Mouse (Mus musculus) heart, embryonic 16.5 days (tissue): ENCODE data around the gene Ice1. TPM values are rescaled to one million over a fixed set of nuclear protein-coding genes. Genes with fewer than 3 reads are reported as not detected.

ENCODE experiments used
- ATAC-seq: fragments of 200-750 bp; cut with Nextera tagmentation; replicated peaks from 2 replicates; pipeline ENCODE4 v1.8.0; 2017; ENCODE audit warnings: moderate number of reproducible peaks; ENCODE audit not compliant: insufficient read depth, low FRiP score; ENCODE audit errors: extremely low read depth
- H3K27ac ChIP-seq: fragments of 300-500 bp; sonication (generic); 2 replicates; pipeline ENCODE4 v1.5.1; 2014; ENCODE audit warnings: mild to moderate bottlenecking, low read length, control low read depth, moderate library complexity
- H3K27me3 ChIP-seq: fragments of 300-500 bp; sonication (generic); 2 replicates; pipeline ENCODE4 v1.6.1; 2014; ENCODE audit warnings: low read length, mixed read lengths; ENCODE audit not compliant: control insufficient read depth, insufficient read depth
- H3K36me3 ChIP-seq: fragments of 300-500 bp; sonication (generic); 2 replicates; pipeline ENCODE4 v1.6.1; 2014; ENCODE audit not compliant: control insufficient read depth, insufficient read depth
- H3K4me1 ChIP-seq: fragments of 300-500 bp; sonication (generic); 2 replicates; pipeline ENCODE4 v1.6.1; 2014; ENCODE audit warnings: low read length, mixed read lengths; ENCODE audit not compliant: control insufficient read depth, insufficient read depth
- H3K4me2 ChIP-seq: fragments of 300-500 bp; sonication (generic); 2 replicates; pipeline ENCODE4 v1.6.1; 2014; ENCODE audit warnings: low read depth, mild to moderate bottlenecking, control low read depth, low read length
- H3K4me3 ChIP-seq: fragments of 300-500 bp; sonication (generic); 2 replicates; pipeline ENCODE4 v1.5.1; 2014; ENCODE audit warnings: mild to moderate bottlenecking, control low read depth, low read length
- H3K9ac ChIP-seq: fragments of 300-500 bp; sonication (generic); 2 replicates; pipeline ENCODE4 v1.6.1; 2014; ENCODE audit warnings: low read length, control low read depth
- H3K9me3 ChIP-seq: fragments of 300-500 bp; sonication (generic); replicated peaks from 2 replicates; pipeline ENCODE4 v1.6.1; 2016; ENCODE audit warnings: low read length; ENCODE audit not compliant: control insufficient read depth
- WGBS: fragments of 180-500 bp; shearing (Covaris S2); extraction: QIAGEN DNeasy Blood & Tissue Kit; methylation state at CpG from one replicate; pipeline ENCODE4 v1.1.7; 2014; 5-methylcytosine and 5-hydroxymethylcytosine counted together
- polyA plus RNA-seq: library from polyadenylated mRNA; unstranded; fragments of >200 nt; fragmentation: Nextera tagmentation; extraction: Ambion mirVana; gene quantifications from 2 replicates; pipeline ENCODE4 v1.2.1, GENCODE M21; 2015

Ice1 gene
- polyA plus RNA-seq, 1 experiment from 2014 or later: 11.5 TPM

GRCm38 (mm10) chr13:70567889-70568288 lies 69.5 kb downstream of the Ice1 start:
- no peak overlapping the region for H3K27ac ChIP-seq
- H3K4me2 ChIP-seq: no peak overlapping the region
- no peak for ATAC-seq
- H3K27me3 ChIP-seq: no peaks in the 10 kb centered on the region
- no peaks in the 10 kb centered on the region for H3K9me3 ChIP-seq
- H3K36me3 ChIP-seq: no peaks in the 10 kb centered on the region
- H3K4me3 ChIP-seq: no peak overlapping the region
- WGBS: 61% methylated on average over 2 of the region's 2 CpGs
- no peaks in the 10 kb centered on the region for H3K4me1 ChIP-seq
- no peak overlapping the region for H3K9ac ChIP-seq

- H3K9ac ChIP-seq: no peak overlapping the region
- WGBS: 72% methylated on average over 5 of the region's 5 CpGs
- ATAC-seq: no peak
- no peaks in the 10 kb centered on the region for H3K9me3 ChIP-seq
- H3K4me3 ChIP-seq: no peak overlapping the region
- H3K36me3 ChIP-seq: no peaks in the 10 kb centered on the region
- no peak overlapping the region for H3K4me2 ChIP-seq
- H3K27me3 ChIP-seq: no peaks in the 10 kb centered on the region
- H3K4me1 ChIP-seq: no peaks in the 10 kb centered on the region
- no peak overlapping the region for H3K27ac ChIP-seq
Observed at GRCm38 (mm10) chr13:70553456-70553855, 84.0 kb downstream of the Ice1 start.

DNA sequence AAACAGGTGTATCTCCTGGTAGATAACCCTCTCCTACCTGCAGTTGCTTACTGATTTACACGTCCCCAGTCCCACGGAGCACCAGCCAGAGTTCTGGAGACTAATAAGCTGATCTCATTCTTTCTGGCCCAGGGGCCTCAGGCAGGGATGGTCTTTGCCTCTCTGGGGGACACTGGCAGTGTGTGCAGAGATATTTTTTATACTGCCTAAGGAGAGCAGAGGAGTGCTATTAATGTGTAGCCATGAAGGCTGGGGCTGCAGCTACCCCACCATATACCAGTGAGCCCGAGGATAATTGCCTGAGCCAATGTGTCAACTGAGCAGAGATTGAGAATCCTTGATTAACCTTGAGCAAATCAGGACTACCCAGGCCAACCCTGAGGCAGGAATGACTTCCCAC lies 90.0 kb downstream of the Ice1 start:
- H3K9ac ChIP-seq: no peak overlapping the region
- 32% methylated on average over 3 of the region's 3 CpGs for WGBS
- H3K27ac ChIP-seq: no peak overlapping the region
- H3K4me2 ChIP-seq: no peak overlapping the region
- H3K9me3 ChIP-seq: no peaks in the 10 kb centered on the region
- no peaks in the 10 kb centered on the region for H3K4me1 ChIP-seq
- ATAC-seq: no peak
- no peaks in the 10 kb centered on the region for H3K27me3 ChIP-seq
- no peak overlapping the region for H3K4me3 ChIP-seq
- no peaks in the 10 kb centered on the region for H3K36me3 ChIP-seq

GRCm38 (mm10) chr13:70545261-70545660 lies 92.2 kb downstream of the Ice1 start:
- no peaks in the 10 kb centered on the region for H3K9me3 ChIP-seq
- WGBS: 9% methylated on average over 1 of the region's 1 CpGs
- no peak overlapping the region for H3K9ac ChIP-seq
- H3K27me3 ChIP-seq: no peaks in the 10 kb centered on the region
- no peaks in the 10 kb centered on the region for H3K4me1 ChIP-seq
- H3K4me2 ChIP-seq: no peak overlapping the region
- no peak for ATAC-seq
- H3K36me3 ChIP-seq: no peaks in the 10 kb centered on the region
- H3K27ac ChIP-seq: no peak overlapping the region
- no peak overlapping the region for H3K4me3 ChIP-seq

GRCm38 (mm10) chr13:70539842-70540241 lies 97.6 kb downstream of the Ice1 start:
- 79% methylated on average over 1 of the region's 1 CpGs for WGBS
- no peaks in the 10 kb centered on the region for H3K4me1 ChIP-seq
- H3K36me3 ChIP-seq: no peaks in the 10 kb centered on the region
- no peak overlapping the region for H3K4me3 ChIP-seq
- no peak overlapping the region for H3K4me2 ChIP-seq
- no peaks in the 10 kb centered on the region for H3K9me3 ChIP-seq
- H3K9ac ChIP-seq: no peak overlapping the region
- no peak overlapping the region for H3K27ac ChIP-seq
- H3K27me3 ChIP-seq: no peaks in the 10 kb centered on the region
- no peak for ATAC-seq

DNA sequence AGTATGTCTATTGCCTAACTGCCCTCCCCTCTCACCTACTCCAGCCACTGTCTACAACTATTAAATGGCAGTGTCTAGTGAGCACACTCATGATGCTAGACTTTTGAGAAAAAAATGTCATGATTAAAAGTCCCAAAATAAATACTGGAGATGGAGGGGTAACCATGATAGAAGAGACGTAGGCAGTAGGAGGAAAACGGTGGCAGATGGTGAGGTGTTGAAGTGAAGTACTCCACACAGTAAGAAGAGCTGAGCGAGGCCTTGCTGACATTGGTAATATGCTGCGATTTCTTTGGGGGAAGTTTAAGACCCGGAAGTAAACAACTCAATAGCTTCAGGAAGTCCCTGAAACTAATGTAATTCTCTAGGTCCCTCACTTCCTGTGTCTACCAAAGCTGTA lies 104.0 kb downstream of the Ice1 start:
- no peak for ATAC-seq
- H3K4me1 ChIP-seq: no peaks in the 10 kb centered on the region
- no peak overlapping the region for H3K9ac ChIP-seq
- H3K4me2 ChIP-seq: no peak overlapping the region
- no peak overlapping the region for H3K27ac ChIP-seq
- H3K36me3 ChIP-seq: no peaks in the 10 kb centered on the region
- no peak overlapping the region for H3K4me3 ChIP-seq
- no peaks in the 10 kb centered on the region for H3K9me3 ChIP-seq
- WGBS: 86% methylated on average over 5 of the region's 5 CpGs
- H3K27me3 ChIP-seq: no peaks in the 10 kb centered on the region

DNA sequence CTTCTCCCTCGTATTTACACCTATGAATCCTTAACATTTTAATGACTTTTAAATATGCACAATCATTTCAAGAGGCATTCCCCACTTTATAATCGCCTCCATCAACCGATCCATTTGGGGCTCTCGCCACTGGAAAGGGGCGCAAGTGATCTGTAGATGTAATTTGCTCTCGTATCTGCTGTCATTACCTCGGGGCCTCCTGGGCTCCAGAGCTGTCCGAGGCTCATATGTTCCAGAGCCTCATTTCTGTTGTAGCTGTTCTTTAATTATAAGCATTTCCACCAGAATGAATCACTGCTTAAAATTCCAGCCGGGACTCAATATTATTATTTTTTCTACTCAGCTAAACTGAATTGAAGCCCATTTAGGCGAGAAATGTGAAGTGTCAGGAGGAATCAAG lies 104.7 kb downstream of the Ice1 start:
- no peak overlapping the region for H3K27ac ChIP-seq
- no peak overlapping the region for H3K4me3 ChIP-seq
- WGBS: 83% methylated on average over 10 of the region's 10 CpGs
- H3K4me2 ChIP-seq: no peak overlapping the region
- ATAC-seq: no peak
- H3K9me3 ChIP-seq: no peaks in the 10 kb centered on the region
- H3K4me1 ChIP-seq: no peaks in the 10 kb centered on the region
- H3K9ac ChIP-seq: no peak overlapping the region
- no peaks in the 10 kb centered on the region for H3K27me3 ChIP-seq
- H3K36me3 ChIP-seq: no peaks in the 10 kb centered on the region

- Histone ChIP-seq H3K9me3 (no peaks in the 10 kb centered on the region), H3K9ac (no peak overlapping the region), H3K4me3 (no peak overlapping the region), H3K4me1 (no peaks in the 10 kb centered on the region), H3K27ac (no peak overlapping the region), H3K4me2 (no peak overlapping the region), H3K36me3 (no peaks in the 10 kb centered on the region), H3K27me3 (no peaks in the 10 kb centered on the region)
- 65% methylated on average over 2 of the region's 2 CpGs for WGBS
- no peak for ATAC-seq
Observed at GRCm38 (mm10) chr13:70517651-70518050, 119.8 kb downstream of the Ice1 start.

DNA sequence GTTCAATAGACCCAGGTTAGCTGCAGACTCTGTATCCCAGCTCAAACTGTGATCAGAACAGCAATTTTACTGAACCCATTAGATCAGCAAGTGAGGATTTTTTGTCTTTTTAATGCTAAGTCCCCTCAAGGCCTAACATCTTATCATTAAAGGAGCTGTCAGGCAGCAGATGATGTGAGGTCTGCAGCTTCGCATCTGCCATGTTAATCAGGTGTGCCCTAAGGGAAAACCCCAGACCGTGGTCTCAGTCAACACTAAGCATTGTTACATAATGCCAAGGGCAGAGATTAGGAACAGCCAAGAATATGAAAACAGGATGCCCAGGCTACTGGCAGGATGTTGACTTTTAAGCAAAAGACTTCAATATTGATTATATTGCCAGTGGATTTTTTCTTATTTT lies 122.4 kb downstream of the Ice1 start:
- H3K27me3 ChIP-seq: no peaks in the 10 kb centered on the region
- WGBS: 59% methylated on average over 2 of the region's 2 CpGs
- H3K27ac ChIP-seq: no peak overlapping the region
- no peak overlapping the region for H3K9ac ChIP-seq
- no peaks in the 10 kb centered on the region for H3K4me1 ChIP-seq
- no peak overlapping the region for H3K4me3 ChIP-seq
- H3K4me2 ChIP-seq: no peak overlapping the region
- no peak for ATAC-seq
- no peaks in the 10 kb centered on the region for H3K36me3 ChIP-seq
- H3K9me3 ChIP-seq: no peaks in the 10 kb centered on the region

GRCm38 (mm10) chr13:70510199-70510598 lies 127.2 kb downstream of the Ice1 start:
- no peaks in the 10 kb centered on the region for H3K27me3 ChIP-seq
- H3K4me1 ChIP-seq: no peaks in the 10 kb centered on the region
- H3K4me3 ChIP-seq: no peak overlapping the region
- H3K9me3 ChIP-seq: no peaks in the 10 kb centered on the region
- no peaks in the 10 kb centered on the region for H3K36me3 ChIP-seq
- no peak overlapping the region for H3K4me2 ChIP-seq
- ATAC-seq: no peak
- H3K9ac ChIP-seq: no peak overlapping the region
- WGBS: 75% methylated on average over 5 of the region's 5 CpGs
- no peak overlapping the region for H3K27ac ChIP-seq
